Mouse (Mus musculus) midbrain, embryonic 11.5 days (tissue): ENCODE data around the gene Pomgnt1. TPM values are rescaled to one million over a fixed set of nuclear protein-coding genes. Genes with fewer than 3 reads are reported as not detected.

ENCODE experiments used
- ATAC-seq: fragments of 200-750 bp; cut with Nextera tagmentation; 2 replicates; pipeline ENCODE4 v1.8.0; 2017; ENCODE audit warnings: moderate TSS enrichment, moderate library complexity; ENCODE audit not compliant: low FRiP score
- DNase-seq: peaks from one replicate; pipeline ENCODE4 v3.0.0; 2015; ENCODE audit warnings: low spot score; ENCODE audit errors: missing footprints
- H3K27ac ChIP-seq: fragments of 300-500 bp; sonication (generic); 2 replicates; pipeline ENCODE4 v1.5.1; 2014; ENCODE audit warnings: low read depth, low read length
- H3K27me3 ChIP-seq: fragments of 300-500 bp; sonication (generic); 2 replicates; pipeline ENCODE4 v1.6.1; 2014; ENCODE audit warnings: mild to moderate bottlenecking, low read length, moderate library complexity, mixed read lengths; ENCODE audit not compliant: control insufficient read depth, insufficient read depth
- H3K36me3 ChIP-seq: fragments of 300-500 bp; sonication (generic); 2 replicates; pipeline ENCODE4 v1.6.1; 2014; ENCODE audit warnings: mild to moderate bottlenecking, low read length, moderate library complexity, mixed read lengths; ENCODE audit not compliant: control insufficient read depth, insufficient read depth
- H3K4me1 ChIP-seq: fragments of 300-500 bp; sonication (generic); 2 replicates; pipeline ENCODE4 v1.6.1; 2014; ENCODE audit warnings: low read length; ENCODE audit not compliant: control insufficient read depth, insufficient read depth
- H3K4me2 ChIP-seq: fragments of 300-500 bp; sonication (generic); 2 replicates; pipeline ENCODE4 v1.6.1; 2014; ENCODE audit warnings: mild to moderate bottlenecking, moderate library complexity
- H3K4me3 ChIP-seq: fragments of 300-500 bp; sonication (generic); 2 replicates; pipeline ENCODE4 v1.5.1; 2014; ENCODE audit warnings: low read depth, low read length
- H3K9ac ChIP-seq: fragments of 300-500 bp; sonication (generic); 2 replicates; pipeline ENCODE4 v1.6.1; 2014; ENCODE audit warnings: low read length
- H3K9me3 ChIP-seq: fragments of 300-500 bp; sonication (generic); 2 replicates; pipeline ENCODE4 v1.6.1; 2016; ENCODE audit warnings: low read length; ENCODE audit not compliant: control insufficient read depth
- WGBS: fragments of 180-500 bp; shearing (Covaris S2); extraction: QIAGEN DNeasy Blood & Tissue Kit; methylation state at CpG from one replicate; pipeline ENCODE4 v1.1.7; 2014; 5-methylcytosine and 5-hydroxymethylcytosine counted together
- polyA plus RNA-seq: library from polyadenylated mRNA; unstranded; fragments of >200 nt; fragmentation: Nextera tagmentation; extraction: Ambion mirVana; gene quantifications from 2 replicates; pipeline ENCODE4 v1.2.1, GENCODE M21; 2014

Gene Pomgnt1
- polyA plus RNA-seq, 1 experiment from 2014 or later: 48.4 TPM

- H3K27me3 ChIP-seq: no peaks in the 10 kb centered on the region
- no peaks in the 10 kb centered on the region for H3K9me3 ChIP-seq
- H3K4me2 ChIP-seq: no peak overlapping the region
- no peak overlapping the region for H3K4me3 ChIP-seq
- no peaks in the 10 kb centered on the region for H3K4me1 ChIP-seq
- WGBS: 92% methylated on average over 10 of the region's 10 CpGs
- ATAC-seq: no peak
- no peak for DNase-seq
- H3K9ac ChIP-seq: no peak overlapping the region
- H3K36me3 ChIP-seq: peaks cover 36% of the 10 kb centered on the region
- H3K27ac ChIP-seq: no peak overlapping the region
These were observed 27.3 kb upstream of the Pomgnt1 start for GRCm38 (mm10) chr4:116096291-116096690.

- Histone ChIP-seq H3K4me3 (no peak overlapping the region), H3K27me3 (no peaks in the 10 kb centered on the region), H3K36me3 (peaks cover 36% of the 10 kb centered on the region), H3K9me3 (no peaks in the 10 kb centered on the region), H3K27ac (no peak overlapping the region), H3K4me1 (no peaks in the 10 kb centered on the region), H3K4me2 (no peak overlapping the region), H3K9ac (no peak overlapping the region)
- no peak for DNase-seq
- no peak for ATAC-seq
- WGBS: 89% methylated on average over 8 of the region's 8 CpGs
These were observed 26.4 kb upstream of the Pomgnt1 start for GRCm38 (mm10) chr4:116097211-116097610.

GRCm38 (mm10) chr4:116100959-116101358, 22.7 kb upstream of the Pomgnt1 start:
- WGBS: 87% methylated on average over 7 of the region's 7 CpGs
- Histone ChIP-seq H3K27ac (no peak overlapping the region), H3K36me3 (peaks cover 35% of the 10 kb centered on the region), H3K9me3 (no peaks in the 10 kb centered on the region), H3K9ac (no peak overlapping the region), H3K4me1 (no peaks in the 10 kb centered on the region), H3K4me2 (no peak overlapping the region), H3K4me3 (no peak overlapping the region), H3K27me3 (no peaks in the 10 kb centered on the region)
- peak; percentile 68 for DNase-seq
- ATAC-seq: no peak

- Histone ChIP-seq H3K36me3 (peaks cover 5% of the 10 kb centered on the region; the same call in 1 of the 2 replicates), H3K27me3 (no peaks in the 10 kb centered on the region), H3K4me2 (no peak overlapping the region), H3K4me1 (no peaks in the 10 kb centered on the region), H3K27ac (no peak overlapping the region), H3K9ac (no peak overlapping the region), H3K9me3 (no peaks in the 10 kb centered on the region), H3K4me3 (no peak overlapping the region)
- no peak for DNase-seq
- ATAC-seq: no peak
- WGBS: 94% methylated on average over 5 of the region's 5 CpGs
These were observed 18.4 kb upstream of the Pomgnt1 start for GRCm38 (mm10) chr4:116105278-116105677.

- Histone ChIP-seq H3K27ac (no peak overlapping the region), H3K9me3 (no peaks in the 10 kb centered on the region), H3K4me1 (no peaks in the 10 kb centered on the region), H3K4me2 (no peak overlapping the region), H3K9ac (no peak overlapping the region), H3K27me3 (no peaks in the 10 kb centered on the region), H3K36me3 (peaks cover 5% of the 10 kb centered on the region; the same call in 1 of the 2 replicates), H3K4me3 (no peak overlapping the region)
- 89% methylated on average over 6 of the region's 6 CpGs for WGBS
- DNase-seq: no peak
- ATAC-seq: no peak
These were observed 12.9 kb upstream of the Pomgnt1 start for GRCm38 (mm10) chr4:116110695-116111094.

- Histone ChIP-seq H3K36me3 (peaks cover 4% of the 10 kb centered on the region; the same call in 1 of the 2 replicates), H3K27me3 (no peaks in the 10 kb centered on the region), H3K9me3 (no peaks in the 10 kb centered on the region), H3K9ac (no peak overlapping the region), H3K27ac (no peak overlapping the region), H3K4me3 (no peak overlapping the region), H3K4me1 (no peaks in the 10 kb centered on the region), H3K4me2 (no peak overlapping the region)
- DNase-seq (no peak), ATAC-seq (no peak)
- 86% methylated on average over 2 of the region's 2 CpGs for WGBS
These were observed 12.2 kb upstream of the Pomgnt1 start for GRCm38 (mm10) chr4:116111486-116111885.

GRCm38 (mm10) chr4:116122762-116123161, 878 bp upstream of the Pomgnt1 start:
- no peak for DNase-seq
- Histone ChIP-seq H3K9ac (peak overlapping the region; percentile 67), H3K9me3 (no peaks in the 10 kb centered on the region), H3K4me3 (peak overlapping the region; percentile 51), H3K4me1 (peaks cover 14% of the 10 kb centered on the region), H3K36me3 (peaks cover 3% of the 10 kb centered on the region; the same call in 1 of the 2 replicates), H3K4me2 (peak overlapping the region; percentile 63), H3K27me3 (no peaks in the 10 kb centered on the region), H3K27ac (no peak overlapping the region)
- no peak for ATAC-seq
- 3% methylated on average over 1 of the region's 1 CpGs for WGBS

- Histone ChIP-seq H3K4me2 (no peak overlapping the region), H3K36me3 (no peaks in the 10 kb centered on the region), H3K4me3 (no peak overlapping the region), H3K4me1 (peaks cover 14% of the 10 kb centered on the region), H3K27ac (no peak overlapping the region), H3K9me3 (no peaks in the 10 kb centered on the region), H3K9ac (no peak overlapping the region), H3K27me3 (no peaks in the 10 kb centered on the region)
- WGBS: 95% methylated on average over 4 of the region's 4 CpGs
- no peak for ATAC-seq
- DNase-seq: peak; percentile 66
These were observed 2.3 kb downstream of the Pomgnt1 start for GRCm38 (mm10) chr4:116125803-116126386.

GRCm38 (mm10) chr4:116127956-116128355, 4.3 kb downstream of the Pomgnt1 start:
- H3K4me1 ChIP-seq: peaks cover 9% of the 10 kb centered on the region
- H3K4me3 ChIP-seq: no peak overlapping the region
- H3K9ac ChIP-seq: no peak overlapping the region
- no peaks in the 10 kb centered on the region for H3K27me3 ChIP-seq
- no peaks in the 10 kb centered on the region for H3K9me3 ChIP-seq
- H3K4me2 ChIP-seq: no peak overlapping the region
- no peak overlapping the region for H3K27ac ChIP-seq
- DNase-seq: peak; percentile 69
- H3K36me3 ChIP-seq: no peaks in the 10 kb centered on the region
- 66% methylated on average over 6 of the region's 6 CpGs for WGBS
- ATAC-seq: no peak
